Mouse (Mus musculus): ENCODE measurements around the gene Gm48551.

Gene Gm48551

DNA sequence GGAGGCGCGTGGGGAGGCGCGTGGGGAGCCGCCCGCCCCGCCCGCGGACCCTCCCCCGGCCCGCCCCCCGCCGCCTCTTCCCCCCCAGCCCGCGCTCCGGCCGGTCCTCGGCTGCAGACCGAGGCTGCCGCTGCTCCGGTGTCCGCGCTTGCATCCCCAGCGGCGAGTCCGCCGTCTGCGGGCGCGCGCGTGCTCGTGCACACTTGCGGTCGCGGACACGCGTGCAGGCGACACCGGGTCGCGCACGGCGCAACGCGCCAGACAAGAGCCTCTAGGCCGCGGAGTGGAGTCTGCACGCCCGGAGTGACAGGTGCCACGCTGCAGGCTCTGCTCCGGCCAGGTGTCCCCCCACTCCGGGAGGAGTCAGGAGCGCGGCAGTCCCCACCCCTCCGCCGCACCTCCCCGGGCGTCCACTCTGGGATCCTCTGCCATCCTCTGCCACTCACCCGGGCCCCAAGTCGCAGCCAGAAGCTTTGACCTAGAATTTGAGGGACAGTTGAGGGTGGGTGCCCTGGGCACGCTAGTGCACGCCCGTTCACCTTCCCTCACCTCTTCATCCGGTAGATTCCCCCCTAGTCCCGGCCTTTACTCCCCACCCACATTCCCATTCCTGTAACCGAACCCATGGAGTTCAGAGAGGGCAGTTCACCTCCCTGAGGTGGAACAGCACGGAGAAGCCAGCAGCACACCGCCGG lies 46.7 kb downstream of the Gm48551 start:
- DNase-seq (ENCODE audit: low spot score), result peak; percentile 78

DNA sequence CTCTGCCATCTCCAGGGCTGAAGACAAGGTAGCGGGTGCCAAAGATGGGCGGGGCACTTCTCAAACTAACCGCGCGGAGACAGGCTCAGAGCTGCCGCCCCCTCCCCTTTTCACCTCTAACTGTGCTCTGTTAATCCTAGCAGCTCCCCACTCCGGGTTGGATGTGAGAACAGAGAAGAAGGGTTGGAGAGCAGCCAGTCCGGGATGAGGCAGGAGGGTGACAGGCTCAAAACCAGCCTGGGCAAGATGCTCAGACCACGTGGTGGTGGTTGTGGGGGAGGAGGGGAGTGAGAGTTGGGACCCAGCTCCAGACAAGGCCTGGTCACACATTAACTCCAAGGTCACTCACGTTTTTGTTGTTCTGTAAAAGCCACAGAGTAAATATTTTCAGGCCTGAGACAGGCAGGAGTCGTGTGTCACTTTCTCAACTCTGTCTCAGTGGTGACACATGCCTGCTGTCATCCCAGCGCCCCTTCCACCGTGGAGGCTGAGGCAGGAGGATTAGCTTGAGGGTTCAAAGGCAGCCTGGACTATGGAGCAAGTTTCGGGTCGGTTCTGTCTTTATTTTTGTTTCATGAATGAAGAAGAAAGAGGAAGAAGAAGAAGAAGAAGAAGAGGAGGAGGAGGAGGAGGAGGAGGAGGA lies 47.4 kb downstream of the Gm48551 start:
- DNase-seq (ENCODE audit: low spot score), result peak; percentile 64

- DNase-seq (ENCODE audit: low spot score), result no peak
Observed at GRCm38 (mm10) chr10:81432169-81432867, 48.1 kb downstream of the Gm48551 start.

DNA sequence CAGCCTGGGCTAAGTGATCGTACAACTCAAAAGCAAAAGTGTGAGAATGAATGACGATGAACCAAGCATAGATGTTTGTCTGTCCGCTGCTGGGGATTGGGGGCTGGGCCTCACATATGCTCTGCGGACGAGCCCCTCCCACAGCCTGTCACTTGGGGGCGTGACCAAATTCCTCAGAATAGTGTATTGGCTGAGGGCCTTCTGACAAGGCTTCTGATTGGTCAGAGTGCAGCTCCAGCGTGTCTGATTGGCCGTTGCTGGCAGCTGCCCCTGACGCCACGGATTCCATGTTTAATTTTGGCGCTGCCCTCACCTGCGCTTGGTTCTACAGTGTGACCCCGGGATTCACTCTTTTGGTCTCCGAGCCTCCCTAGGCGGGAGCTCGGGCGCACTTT lies 48.6 kb downstream of the Gm48551 start:
- DNase-seq (ENCODE audit: low spot score), result peak; percentile 96

DNA sequence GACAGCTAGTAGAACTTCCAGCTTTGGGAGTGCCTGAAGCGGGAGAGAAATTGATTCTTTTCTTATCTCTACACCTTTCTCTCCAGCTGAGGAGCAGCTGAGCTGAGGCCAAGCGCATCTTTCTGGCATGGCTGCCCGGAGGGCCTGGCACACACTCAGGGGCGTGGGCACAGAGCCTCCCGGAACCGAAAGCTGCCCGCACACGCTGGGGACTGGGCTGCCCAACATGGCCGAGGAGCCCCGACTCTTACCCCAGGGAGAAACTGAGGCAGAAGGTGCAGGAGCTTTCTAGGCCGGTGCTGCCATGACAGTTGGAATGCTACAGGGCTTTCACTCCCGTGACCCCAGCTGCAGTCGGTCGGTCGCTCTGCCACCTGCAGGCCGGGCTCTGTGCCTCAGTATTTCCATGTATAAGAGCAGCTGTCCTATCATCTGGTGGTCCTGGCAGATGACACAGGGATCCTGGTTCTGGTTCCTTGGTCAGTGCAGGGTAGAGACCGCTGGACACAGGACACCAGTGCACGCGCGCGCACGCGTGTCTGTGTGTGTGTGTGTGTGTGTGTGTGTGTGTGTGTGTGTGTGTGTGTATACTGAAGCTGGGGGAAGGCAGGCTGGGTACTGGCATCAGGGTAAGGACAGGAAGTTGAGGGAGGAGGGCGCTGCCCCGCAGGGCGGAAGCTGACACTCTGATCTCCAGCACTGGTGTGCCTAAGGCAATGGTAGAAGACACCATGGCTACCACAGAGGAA lies 49.4 kb downstream of the Gm48551 start:
- DNase-seq (ENCODE audit: low spot score), result peak; percentile 54

DNA sequence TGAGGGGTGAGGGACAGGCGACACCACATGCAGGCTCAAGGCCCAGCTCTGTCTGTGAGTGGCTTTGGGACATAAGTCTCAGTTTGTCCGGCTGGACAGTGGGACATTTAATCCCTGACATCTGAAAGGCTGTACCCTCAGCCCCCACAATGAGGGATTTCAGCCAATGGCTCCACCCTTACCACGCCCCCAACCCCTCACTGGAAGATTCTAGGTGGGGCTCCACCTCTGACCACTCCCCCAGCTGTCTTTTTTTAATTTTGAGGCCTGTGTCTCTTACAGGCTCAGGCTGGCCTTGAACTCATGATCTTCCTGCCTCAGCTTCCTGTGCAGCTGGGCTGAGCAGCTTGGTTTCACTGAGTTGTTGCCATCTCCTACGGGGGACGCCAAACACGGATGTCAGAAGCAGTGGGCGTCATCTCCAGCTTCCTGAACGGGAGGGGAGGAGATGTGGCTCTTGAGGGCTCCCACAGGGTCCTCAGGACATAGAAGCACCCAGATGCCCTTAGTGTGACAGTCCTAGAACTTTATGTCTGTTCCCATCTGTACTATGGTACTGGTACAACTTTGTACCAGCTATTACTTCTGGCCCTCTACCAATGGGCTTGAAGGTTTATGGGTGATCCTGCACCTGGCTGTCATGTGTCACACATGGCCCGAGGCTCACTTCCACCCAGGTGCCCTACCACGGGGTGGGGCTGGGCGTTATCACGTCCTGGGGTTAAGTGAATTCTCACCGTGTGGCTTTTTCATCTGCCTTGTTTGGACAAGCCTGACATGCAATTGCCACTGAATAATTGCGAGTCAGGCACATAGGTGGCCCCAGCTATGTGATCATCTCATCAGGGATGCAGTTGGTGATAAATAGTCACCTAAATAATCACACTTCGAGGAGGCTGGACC lies 50.3 kb downstream of the Gm48551 start:
- DNase-seq (ENCODE audit: low spot score), result peak; percentile 15

DNA sequence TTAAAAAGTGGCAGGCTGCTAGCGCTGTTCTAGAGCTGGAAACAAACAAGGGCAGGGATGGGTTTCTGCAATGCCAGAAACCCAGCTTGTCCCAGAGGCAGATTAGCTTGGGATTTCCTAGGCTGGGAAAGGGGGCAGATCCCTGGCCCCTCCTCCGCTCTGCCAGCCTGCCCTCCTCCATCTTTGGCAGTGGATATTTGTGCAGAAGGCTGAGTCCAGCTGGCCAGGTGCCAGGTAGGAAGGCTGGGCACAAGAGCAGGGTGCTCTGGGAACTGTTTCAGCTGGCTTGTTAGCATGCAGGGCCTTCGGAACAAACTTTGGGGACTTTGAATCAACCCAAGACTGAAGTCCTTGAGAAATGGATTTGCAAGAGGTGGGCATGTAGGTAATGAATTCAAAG lies 51.2 kb downstream of the Gm48551 start:
- peak; percentile 82 for DNase-seq (ENCODE audit: low spot score)

- peak; percentile 8 for DNase-seq (ENCODE audit: low spot score)
Observed at GRCm38 (mm10) chr10:81441019-81441418, 56.8 kb downstream of the Gm48551 start.

Measured in layer of hippocampus, adult 11-12 months (tissue).